Mouse (Mus musculus): ENCODE data around the gene Asic3. TPM values are rescaled to one million over a fixed set of nuclear protein-coding genes. Genes with fewer than 3 reads are reported as not detected.

Asic3 gene
- polyA plus RNA-seq, 2 experiments from 2014 or later = not detected

DNA sequence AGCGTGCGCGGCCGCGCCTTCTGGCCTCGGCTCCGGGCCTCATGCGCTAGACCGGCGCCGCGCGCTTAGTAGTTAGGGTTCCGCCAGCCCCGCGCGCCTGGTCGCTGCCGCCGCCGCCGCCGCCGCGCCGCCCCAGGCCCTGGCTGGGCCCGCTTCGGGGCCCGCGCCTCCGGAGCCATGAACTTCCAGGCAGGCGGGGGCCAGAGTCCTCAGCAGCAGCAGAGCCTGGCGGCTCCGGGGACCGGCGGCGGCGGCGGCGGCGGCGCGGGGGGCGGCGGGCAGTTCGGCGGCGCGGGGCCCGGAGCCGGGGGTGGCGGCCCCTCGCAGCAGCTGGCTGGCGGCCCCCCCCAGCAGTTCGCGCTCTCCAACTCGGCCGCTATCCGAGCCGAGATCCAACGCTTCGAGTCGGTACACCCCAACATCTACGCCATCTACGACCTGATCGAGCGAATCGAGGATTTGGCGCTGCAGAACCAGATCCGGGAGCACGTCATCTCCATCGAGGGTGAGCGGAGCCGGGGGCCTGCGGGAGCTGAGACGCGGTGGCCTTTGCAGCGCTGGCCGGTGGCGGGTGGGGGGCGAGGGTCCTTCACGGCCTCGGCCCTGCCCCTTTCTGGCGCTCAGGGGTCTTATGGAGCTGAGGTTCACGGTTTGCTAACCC, 39.0 kb downstream of the Asic3 start, which contains the start of gene Agap3:
Gene Agap3 (plus strand): TSS at position 148 of the 661 bp plus-strand sequence.
- ATAC-seq = peak; percentile 14

GRCm38 (mm10) chr5:24452691-24453233, 39.6 kb downstream of the Asic3 start:
- peak; percentile 6 for ATAC-seq

DNA sequence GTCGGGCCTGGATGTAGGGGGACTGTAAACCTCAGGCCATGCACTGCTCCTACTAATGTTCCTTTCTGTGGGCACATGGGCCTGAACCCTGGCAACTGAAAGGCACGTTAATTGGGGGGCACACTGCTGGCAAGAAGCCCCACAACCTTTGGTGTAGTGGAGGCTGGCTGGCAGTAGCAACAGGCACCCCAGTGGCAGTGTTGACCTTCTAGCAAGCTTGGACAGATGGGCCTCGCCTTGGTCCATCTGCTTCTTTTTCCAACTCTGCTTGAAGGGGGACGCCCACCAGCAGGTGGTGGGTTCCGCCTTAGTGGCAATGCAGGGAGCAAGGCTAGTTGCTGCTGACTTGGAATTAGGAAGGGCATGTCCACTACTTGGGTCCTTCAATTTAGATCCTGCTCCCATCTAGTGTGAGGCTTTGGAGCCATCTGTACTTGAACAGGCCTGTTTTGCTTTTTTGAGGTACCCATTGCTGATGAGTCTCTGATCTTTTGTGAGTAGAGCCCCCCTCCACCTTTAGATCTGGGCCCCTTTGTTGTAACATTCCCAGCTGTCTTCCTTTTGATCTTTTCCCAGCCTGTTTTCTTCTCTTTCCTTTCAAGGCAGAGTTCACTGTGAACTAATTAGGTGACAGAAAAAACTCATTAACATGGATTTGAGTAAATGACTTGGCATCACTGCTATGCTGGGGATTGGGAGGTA, 40.2 kb downstream of the Asic3 start:
- ATAC-seq = no peak

GRCm38 (mm10) chr5:24453985-24454303, 40.8 kb downstream of the Asic3 start:
- no peak for ATAC-seq

DNA sequence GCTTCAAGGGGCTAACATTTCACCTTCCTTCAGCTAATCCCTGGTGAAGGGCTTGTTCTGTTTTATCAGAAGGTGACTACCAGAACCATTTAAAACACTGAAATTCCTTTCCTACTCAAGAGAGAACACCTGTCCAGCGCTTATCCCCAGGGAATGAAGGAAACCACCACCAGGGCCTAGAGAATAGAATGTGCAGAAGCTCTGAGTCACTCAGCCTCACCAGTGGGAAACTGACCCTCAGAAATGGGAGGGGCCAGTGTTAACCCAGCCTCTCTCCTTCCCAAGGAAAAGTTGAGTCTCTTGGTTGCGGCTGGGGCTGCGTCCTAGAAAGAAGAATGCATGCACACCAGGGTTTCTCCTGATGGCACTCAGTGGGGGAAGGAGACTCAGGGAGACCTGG, 41.9 kb downstream of the Asic3 start:
- no peak for ATAC-seq

DNA sequence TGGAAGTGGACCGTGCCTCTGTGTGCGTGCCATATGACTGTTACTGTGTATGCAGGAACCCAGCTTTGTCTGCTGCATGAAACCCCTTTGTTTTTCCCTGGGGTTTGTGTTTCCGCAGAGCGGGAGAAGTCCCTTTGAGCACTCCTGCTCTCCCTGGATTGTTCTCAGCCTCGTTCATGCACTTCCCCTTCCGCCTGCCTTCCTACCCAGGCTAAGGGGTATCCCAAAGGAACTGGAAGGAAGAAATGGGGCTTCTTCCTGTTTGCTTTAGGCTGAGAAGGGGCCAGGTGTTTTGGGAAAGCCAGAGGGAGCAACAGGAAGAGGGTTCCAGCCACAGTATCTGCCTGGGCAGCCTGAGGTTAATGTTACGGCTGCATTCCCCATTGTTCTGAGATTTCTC, 42.4 kb downstream of the Asic3 start:
- ATAC-seq = no peak

DNA sequence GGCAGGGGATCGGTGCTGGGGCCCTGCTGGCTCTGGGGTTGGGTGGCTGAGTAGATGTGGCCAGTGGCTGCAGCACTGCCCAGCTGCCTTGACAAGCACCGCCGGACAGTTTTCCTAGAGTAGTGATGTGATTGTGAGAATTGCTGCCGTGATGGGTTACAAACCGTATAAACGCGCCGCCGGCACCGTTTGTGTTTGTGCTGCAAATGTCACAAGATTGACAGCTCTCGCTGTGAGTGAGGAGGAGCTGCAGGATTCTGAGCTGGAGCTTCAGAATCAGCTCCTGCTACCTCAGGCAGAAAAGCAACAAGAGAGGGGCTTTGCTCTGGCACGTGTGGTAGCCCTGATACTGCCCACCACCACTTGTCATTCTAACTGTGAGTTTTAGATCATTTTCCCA, 53.6 kb downstream of the Asic3 start:
- no peak for ATAC-seq

Other genes starting within 250 kb of the Asic3 start
- gene Nupl2, start 248.4 kb upstream of the Asic3 start, polyA plus RNA-seq (2017; shearing (Covaris generic)) = 1 to 10 TPM; 3.8 to 7.1 TPM
- gene Kcnh2, start 61.8 kb upstream of the Asic3 start, polyA plus RNA-seq (2017; shearing (Covaris generic)) = 1 to 10 TPM in 1 of 2 experiments, under 1 TPM in 1; 0.30 to 1.2 TPM
- under 1 TPM; 0.08 to 0.14 TPM for gene Nos3, start 48.6 kb upstream of the Asic3 start, polyA plus RNA-seq (2017; shearing (Covaris generic))
- 1 to 10 TPM; 2.2 to 3.2 TPM for gene Atg9b, start 21.2 kb upstream of the Asic3 start, polyA plus RNA-seq (2017; shearing (Covaris generic))
- 10 to 100 TPM; 16.1 to 44.6 TPM for gene Abcb8, start 19.7 kb upstream of the Asic3 start, polyA plus RNA-seq (2017; shearing (Covaris generic))
- 10 to 100 TPM; 53.8 to 61.7 TPM for gene Cdk5, start 10.1 kb downstream of the Asic3 start, polyA plus RNA-seq (2017; shearing (Covaris generic))
- gene Slc4a2, start 10.4 kb downstream of the Asic3 start, polyA plus RNA-seq (2017; shearing (Covaris generic)) = 10 to 100 TPM; 13.5 to 22.6 TPM
- gene Fastk, start 31.9 kb downstream of the Asic3 start, polyA plus RNA-seq (2017; shearing (Covaris generic)) = 10 to 100 TPM; 53.4 to 57.0 TPM
- 10 to 100 TPM; 72.9 to 95.2 TPM for gene Tmub1, start 34.5 kb downstream of the Asic3 start, polyA plus RNA-seq (2017; shearing (Covaris generic))
- 1 to 10 TPM; 5.5 to 8.6 TPM for gene Agap3, start 38.8 kb downstream of the Asic3 start, polyA plus RNA-seq (2017; shearing (Covaris generic))
- gene Gbx1, start 113.8 kb downstream of the Asic3 start, polyA plus RNA-seq (2017; shearing (Covaris generic)) = not detected
- gene Asb10, start 127.6 kb downstream of the Asic3 start, polyA plus RNA-seq (2017; shearing (Covaris generic)) = not detected
- not detected for gene 4931409K22Rik, start 143.4 kb downstream of the Asic3 start, polyA plus RNA-seq (2017; shearing (Covaris generic))
- gene Abcf2, start 164.1 kb downstream of the Asic3 start, polyA plus RNA-seq (2017; shearing (Covaris generic)) = 10 to 100 TPM; 62.1 to 87.7 TPM
- gene Chpf2, start 173.3 kb downstream of the Asic3 start, polyA plus RNA-seq (2017; shearing (Covaris generic)) = 10 to 100 TPM in 1 of 2 experiments, 1 to 10 TPM in 1; 9.3 to 15.6 TPM
- gene Smarcd3, start 211.0 kb downstream of the Asic3 start, polyA plus RNA-seq (2017; shearing (Covaris generic)) = under 1 TPM; 0.48 to 0.61 TPM